Mouse (Mus musculus): ENCODE data around the gene Zscan2.

GRCm38 (mm10) chr7:80855316-80855715 is 5.4 kb upstream of the Zscan2 start:
- TF ChIP-seq CTCF (IDR thresholded peaks at IDR 0.05) (no peak), EP300 (IDR thresholded peaks at IDR 0.05) (no peak)

All from lung, postnatal 0 days (tissue).